Mouse (Mus musculus) kidney, adult 2 months (tissue): ENCODE results near the gene Gak. TPM values are rescaled to one million over a fixed set of nuclear protein-coding genes. Genes with fewer than 3 reads are reported as not detected.

Experiments used
- DNase-seq: peaks from one replicate; pipeline ENCODE4 v3.0.0; 2021
- H3K27ac ChIP-seq: fragments of 200-500 bp; 2 replicates; pipeline ENCODE4 v1.5.1; 2012; ENCODE audit warnings: low read depth, low read length, control low read depth, inconsistent platforms; ENCODE audit not compliant: insufficient read depth
- H3K27me3 ChIP-seq: fragments of 200-500 bp; replicated peaks from 2 replicates; pipeline ENCODE4 v1.6.1; 2012; ENCODE audit warnings: mild to moderate bottlenecking, moderate library complexity, low read length, inconsistent platforms; ENCODE audit not compliant: control insufficient read depth, insufficient read depth
- H3K36me3 ChIP-seq: fragments of 200-500 bp; 2 replicates; pipeline ENCODE4 v1.6.1; 2012; ENCODE audit warnings: mild to moderate bottlenecking, moderate library complexity, low read length, inconsistent platforms; ENCODE audit not compliant: control insufficient read depth, insufficient read depth
- H3K4me1 ChIP-seq: fragments of 200-500 bp; 2 replicates; pipeline ENCODE4 v1.6.1; 2011; ENCODE audit warnings: low read length; ENCODE audit not compliant: control insufficient read depth, insufficient read depth
- H3K4me3 ChIP-seq: fragments of 200-500 bp; 2 replicates; pipeline ENCODE4 v1.5.1; 2011; ENCODE audit warnings: mild to moderate bottlenecking, low read depth, low read length, control low read depth; ENCODE audit not compliant: insufficient read depth
- CTCF ChIP-seq: fragments of 200-500 bp; conservative IDR thresholded peaks from 2 replicates; pipeline ENCODE4 v1.5.1; 2011; ENCODE audit warnings: low read depth, mild to moderate bottlenecking, control low read depth, low read length, moderate library complexity, mixed read lengths; ENCODE audit not compliant: insufficient read depth, insufficient read length
- POLR2A ChIP-seq: fragments of 200-500 bp; IDR thresholded peaks from one replicate; pipeline ENCODE4 v1.6.1; 2011; ENCODE audit warnings: low read depth, low read length, control low read depth
- WGBS: fragments of 180-500 bp; shearing (Covaris S2); methylation state at CpG from one replicate; pipeline ENCODE4 v1.1.7; 2018; 5-methylcytosine and 5-hydroxymethylcytosine counted together
- polyA plus RNA-seq: library from polyadenylated mRNA; depleted of rRNA; stranded (reverse); fragments of >200 nt; gene quantifications from 2 replicates; pipeline ENCODE4 v1.2.3, GENCODE M21; 2012

Gene Gak
- polyA plus RNA-seq, 1 experiment: 80.5 TPM

DNA sequence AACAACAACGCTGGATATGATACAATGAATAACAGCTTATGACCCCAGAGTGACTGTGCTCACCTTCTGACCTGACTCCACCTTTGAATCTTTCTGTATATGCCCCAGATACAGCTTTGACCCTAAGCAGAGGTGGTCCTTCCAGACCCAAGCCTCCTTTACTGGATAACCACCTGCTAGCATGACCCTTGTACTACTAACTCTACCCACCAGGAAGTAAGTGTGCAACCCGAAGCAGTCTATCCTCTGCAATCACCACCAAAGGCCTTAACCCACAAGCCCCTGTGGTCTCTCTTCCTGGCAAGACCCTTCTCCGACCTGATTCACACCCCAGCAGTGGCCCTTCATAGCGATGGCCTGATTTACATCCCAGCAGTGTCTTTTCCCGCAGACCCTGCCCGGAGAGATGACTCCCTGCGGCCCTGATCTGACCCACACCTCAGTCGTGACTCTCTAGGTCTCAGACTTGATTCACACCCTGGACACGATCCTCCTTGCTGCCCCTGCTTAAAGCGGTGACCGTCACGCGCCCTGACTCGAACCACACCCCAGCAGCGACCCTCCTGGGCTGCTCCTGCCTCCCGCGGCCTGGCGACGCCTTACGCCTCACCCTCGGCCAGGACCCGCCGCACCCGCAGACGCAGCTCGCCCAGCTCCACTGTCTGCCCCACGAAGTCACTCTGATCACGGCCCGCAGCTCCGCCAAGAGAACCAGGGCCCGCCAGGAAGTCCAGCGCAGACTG lies 493 bp downstream of the Gak start:
- Histone ChIP-seq H3K36me3 (peaks cover 2% of the 10 kb centered on the region; the same call in 1 of the 2 replicates), H3K4me3 (peak overlapping the region; percentile 80), H3K27ac (peak overlapping the region; percentile 75), H3K27me3 (no peaks in the 10 kb centered on the region), H3K4me1 (peaks cover 7% of the 10 kb centered on the region; the same call in 1 of the 2 replicates)
- no peak for DNase-seq
- TF ChIP-seq CTCF: no peak
- TF ChIP-seq POLR2A: no peak
- under 1% methylated on average over 32 of the region's 32 CpGs for WGBS

DNA sequence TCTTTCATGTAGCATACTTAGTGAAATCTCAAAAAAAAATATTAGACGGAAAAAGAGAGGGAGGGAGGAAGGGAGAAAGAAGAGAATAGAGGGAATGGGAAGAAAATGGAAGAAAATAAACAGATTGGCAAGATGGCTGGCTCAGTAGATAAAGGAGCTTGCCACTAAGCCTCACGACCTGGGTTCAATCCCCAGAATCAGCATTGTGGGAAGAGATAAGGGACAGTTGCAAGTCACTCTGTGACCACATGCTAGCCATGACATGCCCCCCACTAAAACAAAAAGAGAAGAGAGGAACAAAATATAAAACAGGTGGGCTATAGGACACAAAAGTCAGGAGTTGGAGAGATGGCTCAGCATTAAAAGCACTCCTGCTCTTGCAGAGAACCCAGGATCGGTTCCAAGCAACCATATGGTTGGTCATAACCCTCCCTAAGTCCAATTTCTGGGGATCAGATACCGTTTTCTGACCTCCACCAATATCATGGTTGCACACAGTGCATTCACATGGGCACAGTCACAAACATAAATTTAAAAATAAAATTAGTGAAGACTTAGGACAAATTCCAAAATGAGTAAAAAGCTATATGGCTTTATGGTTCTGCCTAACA lies 3.4 kb downstream of the Gak start:
- Histone ChIP-seq H3K4me3 (no peak overlapping the region), H3K36me3 (peaks cover 11% of the 10 kb centered on the region), H3K4me1 (peaks cover 7% of the 10 kb centered on the region; the same call in 1 of the 2 replicates), H3K27me3 (no peaks in the 10 kb centered on the region), H3K27ac (no peak overlapping the region)
- DNase-seq: no peak
- no peak for TF ChIP-seq CTCF
- no peak for TF ChIP-seq POLR2A
- 86% methylated on average over 4 of the region's 4 CpGs for WGBS

DNA sequence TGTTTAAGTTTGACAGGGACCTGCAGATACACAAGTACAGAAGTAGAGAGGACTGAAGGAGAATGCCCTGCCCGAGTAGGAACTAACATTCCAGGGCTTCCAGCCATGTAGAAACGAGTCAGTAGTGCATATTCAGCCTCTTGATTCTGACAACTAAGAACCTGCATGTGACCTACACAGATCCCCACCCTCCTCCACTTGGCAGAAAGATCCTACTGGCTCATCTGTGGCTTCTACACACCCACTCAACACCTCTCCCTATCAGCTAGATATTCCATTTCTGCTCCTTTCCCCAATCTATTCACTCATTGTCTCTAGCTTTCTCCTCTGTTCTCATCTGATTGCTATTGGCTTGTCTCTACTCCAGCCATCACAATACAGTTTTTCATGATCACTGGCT lies 7.7 kb downstream of the Gak start:
- Histone ChIP-seq H3K27ac (no peak overlapping the region), H3K4me1 (no peaks in the 10 kb centered on the region), H3K4me3 (no peak overlapping the region), H3K27me3 (no peaks in the 10 kb centered on the region), H3K36me3 (peaks cover 14% of the 10 kb centered on the region)
- DNase-seq: no peak
- TF ChIP-seq CTCF (no peak), POLR2A (no peak)
- 46% methylated on average over 2 of the region's 2 CpGs for WGBS

DNA sequence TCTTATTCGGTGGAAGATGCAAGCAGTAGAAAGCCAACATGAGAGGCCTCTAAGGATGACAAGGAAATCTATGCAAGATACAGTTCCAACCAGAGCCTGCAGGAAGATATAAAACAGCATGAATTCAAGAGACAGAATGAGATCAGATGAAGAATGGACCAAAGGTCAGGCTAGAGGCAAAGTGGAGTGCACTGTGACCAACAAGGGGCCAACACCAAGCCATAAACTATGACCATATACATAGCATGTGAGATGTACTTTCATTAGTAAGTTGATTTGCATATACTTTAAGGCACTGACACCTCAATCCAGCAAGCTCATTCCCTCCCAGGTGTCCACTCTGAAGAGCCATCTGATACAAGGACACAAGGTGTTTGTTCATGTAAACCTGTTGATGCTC lies 19.1 kb downstream of the Gak start:
- DNase-seq: no peak
- Histone ChIP-seq H3K27ac (no peak overlapping the region), H3K27me3 (no peaks in the 10 kb centered on the region), H3K4me1 (no peaks in the 10 kb centered on the region), H3K4me3 (no peak overlapping the region), H3K36me3 (peaks cover 15% of the 10 kb centered on the region)
- 95% methylated on average over 1 of the region's 1 CpGs for WGBS
- TF ChIP-seq CTCF (no peak), POLR2A (no peak)

DNA sequence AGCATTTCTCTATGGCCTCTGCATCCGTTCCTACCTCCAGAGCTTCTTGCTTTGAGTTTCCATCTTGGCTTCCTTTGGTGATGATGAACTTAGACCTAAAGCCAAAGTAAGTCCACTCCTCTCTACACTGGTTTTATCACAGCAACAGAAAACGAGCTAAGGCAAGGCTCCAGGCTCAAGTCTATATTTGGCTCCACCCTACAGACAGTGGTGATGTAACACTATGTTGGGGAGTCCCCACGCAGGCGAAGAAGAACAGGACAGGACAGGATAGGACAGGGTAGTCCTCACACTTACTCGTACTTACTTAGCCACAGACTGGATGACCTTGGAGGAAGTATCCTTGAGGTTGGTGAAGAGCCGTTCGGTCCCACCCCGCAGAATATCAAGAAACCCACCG lies 27.0 kb downstream of the Gak start:
- Histone ChIP-seq H3K27me3 (no peaks in the 10 kb centered on the region), H3K36me3 (peaks cover 22% of the 10 kb centered on the region), H3K27ac (no peak overlapping the region), H3K4me3 (no peak overlapping the region), H3K4me1 (no peaks in the 10 kb centered on the region)
- DNase-seq: no peak
- TF ChIP-seq POLR2A: no peak
- TF ChIP-seq CTCF: no peak
- 94% methylated on average over 9 of the region's 9 CpGs for WGBS

DNA sequence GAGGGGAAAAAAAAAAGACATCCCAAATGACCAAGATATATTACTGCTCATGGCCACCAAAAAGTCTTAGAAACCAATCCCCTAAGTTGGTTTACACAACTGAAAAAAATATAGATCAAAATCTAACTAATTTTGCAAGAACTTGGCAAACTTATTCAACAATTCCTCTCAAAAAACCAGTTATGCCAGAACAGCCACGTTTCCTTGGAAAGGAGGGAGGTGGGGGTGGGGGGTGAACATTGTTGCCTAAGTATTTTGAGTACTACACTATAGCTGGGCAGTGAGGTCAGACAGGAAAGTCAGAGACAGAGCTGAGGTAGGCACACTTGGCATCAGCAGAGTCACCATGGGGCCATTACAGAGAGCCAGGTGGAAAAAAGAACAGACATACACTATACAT lies 29.6 kb downstream of the Gak start:
- Histone ChIP-seq H3K27me3 (no peaks in the 10 kb centered on the region), H3K27ac (no peak overlapping the region), H3K4me1 (no peaks in the 10 kb centered on the region), H3K36me3 (peaks cover 19% of the 10 kb centered on the region), H3K4me3 (no peak overlapping the region)
- WGBS: 64% methylated on average over 1 of the region's 1 CpGs
- no peak for DNase-seq
- TF ChIP-seq POLR2A: no peak
- no peak for TF ChIP-seq CTCF

DNA sequence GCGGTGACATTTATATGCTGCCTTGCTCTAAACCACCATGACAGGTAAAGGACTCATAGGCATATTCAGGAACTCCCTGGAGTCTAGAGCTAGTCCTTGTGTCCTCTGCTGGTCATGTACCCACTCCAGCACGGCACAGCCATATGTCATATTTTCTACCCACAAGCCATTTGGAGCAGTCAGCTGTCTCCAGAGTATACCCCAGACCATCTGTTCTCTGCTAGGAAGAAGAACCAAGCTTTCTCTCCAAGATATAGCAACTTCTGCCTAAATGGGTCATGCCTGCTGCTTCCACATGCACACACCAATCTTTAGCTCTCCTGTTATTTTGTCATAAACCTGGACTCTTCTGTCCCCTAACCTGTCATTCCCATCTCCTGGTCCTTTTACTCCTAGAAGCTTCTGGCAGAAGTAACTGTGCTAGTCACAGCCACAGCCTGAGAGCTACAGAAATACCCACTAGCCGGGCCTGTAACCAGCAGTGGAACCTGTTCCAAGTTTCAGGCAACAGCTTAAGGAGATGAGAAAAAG lies 48.1 kb downstream of the Gak start:
- 90% methylated on average over 3 of the region's 3 CpGs for WGBS

More for the DNA sequence above, 48.1 kb downstream of the Gak start:
- H3K4me3 ChIP-seq: no peak overlapping the region
- no peak for DNase-seq
- peaks cover 7% of the 10 kb centered on the region for H3K36me3 ChIP-seq
- H3K27ac ChIP-seq: no peak overlapping the region
- TF ChIP-seq POLR2A (no peak), CTCF (no peak)
- H3K27me3 ChIP-seq: no peaks in the 10 kb centered on the region
- H3K4me1 ChIP-seq: no peaks in the 10 kb centered on the region
